ENCODE assay signal across 8 mouse cellular contexts in genomic region chr8:47989211-47989610, GRCm38 (mm10). TPM values are rescaled to one million over a fixed set of nuclear protein-coding genes. Genes with fewer than 3 reads are reported as not detected.
DNase-seq lines count a peak whose midpoint lies in the region; ATAC-seq and TF ChIP-seq lines count a peak whose summit lies in the region.

No protein-coding gene starts in this region.

- 0 out of 2 replicates have a peak, but pooled peaks cover 5% of the 10 kb centered on the region for H3K36me3 ChIP-seq in heart, embryonic 14.5 days (ENCODE audit: control insufficient read depth, insufficient read depth, low read length)
- no peaks in the 10 kb centered on the region; the same call in 1 of the 2 replicates for H3K36me3 ChIP-seq in ES-Bruce4 (ENCODE audit: control insufficient read depth, insufficient read depth, low read length, poor library complexity, severe bottlenecking)
- H3K36me3 ChIP-seq in hindbrain, embryonic 10.5 days, result no peaks in the 10 kb centered on the region
- no peaks in the 10 kb centered on the region for H3K36me3 ChIP-seq in midbrain, embryonic 10.5 days

- peak overlapping the region; percentile 90 to 99 for H3K4me3 ChIP-seq in heart, embryonic 14.5 days (ENCODE audit: control insufficient read depth in 1 of 2, insufficient read depth in 1 of 2, low read depth in 1 of 2, low read length in 2 of 2)
- peak overlapping the region; percentile 83 for H3K4me3 ChIP-seq in ES-Bruce4 (ENCODE audit: low read depth, low read length)
- H3K4me3 ChIP-seq in hindbrain, embryonic 10.5 days, result peak overlapping the region; percentile 88
- peak overlapping the region; percentile 73 for H3K4me3 ChIP-seq in midbrain, embryonic 10.5 days

- no peak for TF ChIP-seq EP300 in ES-Bruce4 (IDR thresholded peaks at IDR 0.05; ENCODE audit: insufficient read depth, low read depth, low read length)

- WGBS in heart, embryonic 14.5 days, result 6% methylated on average over 8 of the region's 8 CpGs
- 16% methylated on average over 8 of the region's 8 CpGs for WGBS in hindbrain, embryonic 10.5 days
- WGBS in midbrain, embryonic 10.5 days, result 18% methylated on average over 8 of the region's 8 CpGs

- ATAC-seq in heart, embryonic 14.5 days (ENCODE audit: insufficient number of reproducible peaks, insufficient read depth, low FRiP score, low read depth), result no peak

- no peak for DNase-seq in heart, postnatal 10 days
- no peak for DNase-seq in hindbrain, embryonic 10.5 days (ENCODE audit: low spot score)
- no peak for DNase-seq in midbrain, embryonic 10.5 days (ENCODE audit: low spot score)
- no peak for DNase-seq in adrenal gland, postnatal 36 days
- DNase-seq in spleen, postnatal 4 days (ENCODE audit: low spot score in 2 of 2), result no peak
- no peak for DNase-seq in urinary bladder, postnatal 25 days (ENCODE audit: low spot score)

- intact Hi-C loops in heart, postnatal 10 days (cut with DNase I), result loop anchor here (5.0 kb wide), 1 partner anchor 47 kb away; no protein-coding TSS in a partner anchor

- H3K27ac ChIP-seq in heart, embryonic 14.5 days (replicated peaks in 1 of 2; ENCODE audit: control insufficient read depth in 1 of 2, insufficient read depth in 1 of 2, low read depth in 2 of 2, low read length in 2 of 2), result peak overlapping the region; percentile 90 to 99
- H3K27ac ChIP-seq in ES-Bruce4 (ENCODE audit: insufficient read depth, low read length), result no peak overlapping the region
- peak overlapping the region; percentile 98 for H3K27ac ChIP-seq in hindbrain, embryonic 10.5 days
- H3K27ac ChIP-seq in midbrain, embryonic 10.5 days (replicated peaks), result peak overlapping the region; percentile 94

- H3K4me1 ChIP-seq in heart, embryonic 14.5 days (ENCODE audit: control insufficient read depth in 2 of 2, insufficient read depth in 2 of 2, low read length in 2 of 2), result peaks cover 22 to 50% of the 10 kb centered on the region in 2 experiments
- peaks cover 8% of the 10 kb centered on the region for H3K4me1 ChIP-seq in ES-Bruce4 (ENCODE audit: control insufficient read depth, insufficient read depth, low read length)
- peaks cover 68% of the 10 kb centered on the region for H3K4me1 ChIP-seq in hindbrain, embryonic 10.5 days (replicated peaks)
- H3K4me1 ChIP-seq in midbrain, embryonic 10.5 days, result peaks cover 57% of the 10 kb centered on the region

- peak overlapping the region; percentile 98 for H3K9ac ChIP-seq in heart, embryonic 14.5 days (ENCODE audit: low read length)
- H3K9ac ChIP-seq in ES-Bruce4 (ENCODE audit: low read depth, poor library complexity, severe bottlenecking), result peak overlapping the region; percentile 99

- TF ChIP-seq POLR2A in ES-Bruce4 (IDR thresholded peaks at IDR 0.05; ENCODE audit: insufficient read depth, low read length), result no peak

- TF ChIP-seq CTCF in ES-Bruce4 (IDR thresholded peaks at IDR 0.05; ENCODE audit: low read depth, low read length), result no peak

- no peaks in the 10 kb centered on the region for H3K9me3 ChIP-seq in heart, embryonic 14.5 days (ENCODE audit: control insufficient read depth, low read length)
- no peaks in the 10 kb centered on the region for H3K9me3 ChIP-seq in ES-Bruce4 (replicated peaks; ENCODE audit: control insufficient read depth, insufficient read depth, low read length, poor library complexity, severe bottlenecking)
- H3K9me3 ChIP-seq in hindbrain, embryonic 10.5 days, result no peaks in the 10 kb centered on the region
- H3K9me3 ChIP-seq in midbrain, embryonic 10.5 days (replicated peaks), result no peaks in the 10 kb centered on the region

- peak overlapping the region; percentile 73 for H3K4me2 ChIP-seq in heart, embryonic 14.5 days (ENCODE audit: low read length)

- no peaks in the 10 kb centered on the region for H3K27me3 ChIP-seq in heart, embryonic 14.5 days (ENCODE audit: control insufficient read depth, insufficient read depth, low read length)
- no peaks in the 10 kb centered on the region for H3K27me3 ChIP-seq in ES-Bruce4 (ENCODE audit: control insufficient read depth, insufficient read depth, low read length, poor library complexity, severe bottlenecking)
- H3K27me3 ChIP-seq in hindbrain, embryonic 10.5 days (ENCODE audit: insufficient read depth, poor library complexity, severe bottlenecking), result no peaks in the 10 kb centered on the region
- H3K27me3 ChIP-seq in midbrain, embryonic 10.5 days (ENCODE audit: low read depth, poor library complexity, severe bottlenecking), result peaks cover 10% of the 10 kb centered on the region; the same call in 1 of the 2 replicates

RNA-seq across cellular contexts. Expression of gene Wwc2, which starts 1.5 kb away (rescaled TPM):
- polyA plus RNA-seq in heart, embryonic 14.5 days (2014; fragmentation: Nextera tagmentation; extraction: Ambion mirVana), result 13.5 and 14.7 TPM in 2 replicates
- 10 to 100 TPM; 40.2 to 41.5 TPM for total RNA-seq in heart, postnatal 10 days (2021)
- polyA plus RNA-seq in ES-Bruce4 (2011; ENCODE audit: insufficient read depth, insufficient read length, low read depth, missing spikeins), result 42.2 and 43.0 TPM in 2 replicates
- 10.0 and 10.1 TPM in 2 replicates for polyA plus RNA-seq in hindbrain, embryonic 10.5 days (2016; fragmentation: Nextera tagmentation; extraction: Ambion mirVana)
- polyA plus RNA-seq in midbrain, embryonic 10.5 days (2016; fragmentation: Nextera tagmentation; extraction: Ambion mirVana), result 7.1 and 7.6 TPM in 2 replicates
- total RNA-seq in adrenal gland, postnatal 36 days (2021), result 10 to 100 TPM; 25.1 to 26.0 TPM
